Mouse (Mus musculus): Measurements from ENCODE around the gene Ranbp17. TPM values are rescaled to one million over a fixed set of nuclear protein-coding genes. Genes with fewer than 3 reads are reported as not detected.
A peak's percentile ranks its signal among the peaks of the same experiment; 100 is the strongest.

The Ranbp17 gene
- 12.3 and 12.7 TPM in 2 replicates for polyA plus RNA-seq (2016; fragmentation: Nextera tagmentation; extraction: Ambion mirVana)

- Histone ChIP-seq H3K27ac (replicated peaks) (peak within 1 kb of the TSS; percentile 97), H3K4me3 (peak within 1 kb of the TSS; percentile 92), H3K9me3 (replicated peaks) (peaks cover 2% of the 10 kb centered on the region; the same call in 1 of the 2 replicates), H3K36me3 (no peaks in the 10 kb centered on the region), H3K27me3 (ENCODE audit: low read depth, poor library complexity, severe bottlenecking) (no peaks in the 10 kb centered on the region), H3K4me1 (peaks cover 13% of the 10 kb centered on the region)
- peak; percentile 85 for DNase-seq (ENCODE audit: low spot score)
- 2% methylated on average over 71 of the region's 72 CpGs for WGBS
Measured at GRCm38 (mm10) chr11:33513376-33513991, at the start of gene Ranbp17. Gene Ranbp17, minus strand, starts transcription at chr11:33513746.

GRCm38 (mm10) chr11:33554123-33554522, 40.6 kb upstream of the Ranbp17 start:
- Histone ChIP-seq H3K36me3 (no peaks in the 10 kb centered on the region), H3K9me3 (replicated peaks) (no peaks in the 10 kb centered on the region), H3K4me3 (no peak overlapping the region), H3K27ac (replicated peaks) (no peak overlapping the region), H3K4me1 (no peaks in the 10 kb centered on the region), H3K27me3 (ENCODE audit: low read depth, poor library complexity, severe bottlenecking) (no peaks in the 10 kb centered on the region)
- WGBS = 87% methylated on average over 8 of the region's 8 CpGs
- no peak for DNase-seq (ENCODE audit: low spot score)

- 76% methylated on average over 14 of the region's 14 CpGs for WGBS
- Histone ChIP-seq H3K4me1 (no peaks in the 10 kb centered on the region), H3K27ac (replicated peaks) (no peak overlapping the region)
Measured at GRCm38 (mm10) chr11:33550861-33551560, 37.5 kb upstream of the Ranbp17 start.

GRCm38 (mm10) chr11:33547386-33547785, 33.8 kb upstream of the Ranbp17 start:
- Histone ChIP-seq H3K9me3 (replicated peaks) (no peaks in the 10 kb centered on the region), H3K36me3 (no peaks in the 10 kb centered on the region), H3K27me3 (ENCODE audit: low read depth, poor library complexity, severe bottlenecking) (no peaks in the 10 kb centered on the region), H3K4me1 (no peaks in the 10 kb centered on the region), H3K4me3 (no peak overlapping the region), H3K27ac (replicated peaks) (no peak overlapping the region)
- DNase-seq (ENCODE audit: low spot score) = no peak
- WGBS = 83% methylated on average over 2 of the region's 2 CpGs

More at GRCm38 (mm10) chr11:33550861-33551560, 37.5 kb upstream of the Ranbp17 start:
- Histone ChIP-seq H3K4me3 (no peak overlapping the region), H3K27me3 (ENCODE audit: low read depth, poor library complexity, severe bottlenecking) (no peaks in the 10 kb centered on the region), H3K9me3 (replicated peaks) (no peaks in the 10 kb centered on the region), H3K36me3 (no peaks in the 10 kb centered on the region)
- DNase-seq (ENCODE audit: low spot score) = no peak

GRCm38 (mm10) chr11:33544945-33545344, 31.4 kb upstream of the Ranbp17 start:
- Histone ChIP-seq H3K4me1 (peaks cover 10% of the 10 kb centered on the region; the same call in 1 of the 2 replicates), H3K4me3 (no peak overlapping the region), H3K36me3 (no peaks in the 10 kb centered on the region), H3K27me3 (ENCODE audit: low read depth, poor library complexity, severe bottlenecking) (no peaks in the 10 kb centered on the region), H3K9me3 (replicated peaks) (no peaks in the 10 kb centered on the region), H3K27ac (replicated peaks) (no peak overlapping the region)
- WGBS = 100% methylated on average over 2 of the region's 2 CpGs
- DNase-seq (ENCODE audit: low spot score) = no peak

GRCm38 (mm10) chr11:33544121-33544520, 30.6 kb upstream of the Ranbp17 start:
- H3K4me3 ChIP-seq = no peak overlapping the region
- H3K9me3 ChIP-seq (replicated peaks) = no peaks in the 10 kb centered on the region
- peaks cover 10% of the 10 kb centered on the region; the same call in 1 of the 2 replicates for H3K4me1 ChIP-seq
- H3K36me3 ChIP-seq = no peaks in the 10 kb centered on the region
- H3K27ac ChIP-seq (replicated peaks) = no peak overlapping the region
- no peak for DNase-seq (ENCODE audit: low spot score)
- no peaks in the 10 kb centered on the region for H3K27me3 ChIP-seq (ENCODE audit: low read depth, poor library complexity, severe bottlenecking)
- 73% methylated on average over 11 of the region's 11 CpGs for WGBS

GRCm38 (mm10) chr11:33537390-33538125, 24.0 kb upstream of the Ranbp17 start:
- H3K4me3 ChIP-seq = no peak overlapping the region
- H3K27ac ChIP-seq (replicated peaks) = no peak overlapping the region
- no peaks in the 10 kb centered on the region for H3K27me3 ChIP-seq (ENCODE audit: low read depth, poor library complexity, severe bottlenecking)
- H3K4me1 ChIP-seq = peaks cover 20% of the 10 kb centered on the region
- no peaks in the 10 kb centered on the region for H3K9me3 ChIP-seq (replicated peaks)
- no peaks in the 10 kb centered on the region for H3K36me3 ChIP-seq
- WGBS = 41% methylated on average over 5 of the region's 5 CpGs
- DNase-seq (ENCODE audit: low spot score) = peak; percentile 13

- H3K27ac ChIP-seq (replicated peaks) = no peak overlapping the region
- WGBS = 86% methylated on average over 3 of the region's 3 CpGs
- no peaks in the 10 kb centered on the region for H3K9me3 ChIP-seq (replicated peaks)
- no peak for DNase-seq (ENCODE audit: low spot score)
- H3K4me3 ChIP-seq = no peak overlapping the region
- no peaks in the 10 kb centered on the region for H3K27me3 ChIP-seq (ENCODE audit: low read depth, poor library complexity, severe bottlenecking)
- H3K36me3 ChIP-seq = no peaks in the 10 kb centered on the region
- peaks cover 20% of the 10 kb centered on the region for H3K4me1 ChIP-seq
Measured at GRCm38 (mm10) chr11:33536636-33537035, 23.1 kb upstream of the Ranbp17 start.

GRCm38 (mm10) chr11:33534541-33534940, 21.0 kb upstream of the Ranbp17 start:
- Histone ChIP-seq H3K36me3 (no peaks in the 10 kb centered on the region), H3K9me3 (replicated peaks) (no peaks in the 10 kb centered on the region), H3K4me1 (peaks cover 10% of the 10 kb centered on the region), H3K4me3 (no peak overlapping the region), H3K27ac (replicated peaks) (no peak overlapping the region), H3K27me3 (ENCODE audit: low read depth, poor library complexity, severe bottlenecking) (no peaks in the 10 kb centered on the region)
- 89% methylated on average over 4 of the region's 4 CpGs for WGBS
- DNase-seq (ENCODE audit: low spot score) = no peak

- no peaks in the 10 kb centered on the region for H3K27me3 ChIP-seq (ENCODE audit: low read depth, poor library complexity, severe bottlenecking)
- no peaks in the 10 kb centered on the region for H3K9me3 ChIP-seq (replicated peaks)
- DNase-seq (ENCODE audit: low spot score) = no peak
- H3K36me3 ChIP-seq = no peaks in the 10 kb centered on the region
- 71% methylated on average over 3 of the region's 3 CpGs for WGBS
- H3K4me3 ChIP-seq = no peak overlapping the region
- no peak overlapping the region for H3K27ac ChIP-seq (replicated peaks)
- peaks cover 10% of the 10 kb centered on the region for H3K4me1 ChIP-seq
Measured at GRCm38 (mm10) chr11:33533577-33533976, 20.0 kb upstream of the Ranbp17 start.

GRCm38 (mm10) chr11:33529576-33529975, 16.0 kb upstream of the Ranbp17 start:
- Histone ChIP-seq H3K9me3 (replicated peaks) (no peaks in the 10 kb centered on the region), H3K36me3 (no peaks in the 10 kb centered on the region), H3K27ac (replicated peaks) (no peak overlapping the region), H3K4me3 (no peak overlapping the region), H3K27me3 (ENCODE audit: low read depth, poor library complexity, severe bottlenecking) (no peaks in the 10 kb centered on the region), H3K4me1 (no peaks in the 10 kb centered on the region)
- WGBS = 82% methylated on average over 2 of the region's 2 CpGs
- no peak for DNase-seq (ENCODE audit: low spot score)

- peaks cover 2% of the 10 kb centered on the region; the same call in 1 of the 2 replicates for H3K9me3 ChIP-seq (replicated peaks)
- DNase-seq (ENCODE audit: low spot score) = no peak
- H3K27me3 ChIP-seq (ENCODE audit: low read depth, poor library complexity, severe bottlenecking) = no peaks in the 10 kb centered on the region
- H3K4me3 ChIP-seq = peak overlapping the region; percentile 92
- H3K36me3 ChIP-seq = no peaks in the 10 kb centered on the region
- WGBS = under 1% methylated on average over 43 of the region's 43 CpGs
- H3K4me1 ChIP-seq = peaks cover 13% of the 10 kb centered on the region
- peak overlapping the region; percentile 97 for H3K27ac ChIP-seq (replicated peaks)
Measured at GRCm38 (mm10) chr11:33512854-33513375, 631 bp downstream of the Ranbp17 start.
